Mouse (Mus musculus) Patski (cell line): Measurements from ENCODE around the gene Tsc22d4. TPM values are rescaled to one million over a fixed set of nuclear protein-coding genes. Genes with fewer than 3 reads are reported as not detected.

Experiments used
- ATAC-seq: fragments of 100-300 bp; one replicate; pipeline ENCODE4 v1.8.0; 2021
- CTCF ChIA-PET: fragments of 350-600 bp; sonication (Branson Sonifier 250); formaldehyde crosslinking; loops from one replicate; lab custom pipeline; 2022; ENCODE audit warnings: inconsistent platforms; lab: Charles Lee
- POLR2A ChIA-PET: fragments of 350-600 bp; sonication (Branson Sonifier 250); formaldehyde crosslinking; loops from one replicate; lab custom pipeline; 2022; ENCODE audit warnings: antibody characterized with exemption, inconsistent platforms; lab: Charles Lee
- DNase-seq: peaks from one replicate; pipeline ENCODE4 v3.0.0-alpha.2; 2011; ENCODE audit warnings: low read depth, low spot score
- H3K27me3 ChIP-seq: fragments of 371-371 bp; one replicate; pipeline ENCODE4 v1.5.1; 2021
- CTCF ChIP-seq: fragments of 100-300 bp; IDR thresholded peaks from one replicate; pipeline ENCODE4 v1.5.1; 2021
- in situ Hi-C: fragments of 300-500 bp; cut with MboI; formaldehyde crosslinking; loops from 3 replicates; pipeline ENCODE4 v1.11.1; 2018; ENCODE audit warnings: low pct_unique_long_range_greater_than_20kb, mixed read lengths
- polyA plus RNA-seq: library from polyadenylated mRNA; unstranded; gene quantifications from one replicate; pipeline ENCODE4 v1.2.3, GENCODE M21; 2021

Tsc22d4 gene
- polyA plus RNA-seq, result 154 TPM

DNA sequence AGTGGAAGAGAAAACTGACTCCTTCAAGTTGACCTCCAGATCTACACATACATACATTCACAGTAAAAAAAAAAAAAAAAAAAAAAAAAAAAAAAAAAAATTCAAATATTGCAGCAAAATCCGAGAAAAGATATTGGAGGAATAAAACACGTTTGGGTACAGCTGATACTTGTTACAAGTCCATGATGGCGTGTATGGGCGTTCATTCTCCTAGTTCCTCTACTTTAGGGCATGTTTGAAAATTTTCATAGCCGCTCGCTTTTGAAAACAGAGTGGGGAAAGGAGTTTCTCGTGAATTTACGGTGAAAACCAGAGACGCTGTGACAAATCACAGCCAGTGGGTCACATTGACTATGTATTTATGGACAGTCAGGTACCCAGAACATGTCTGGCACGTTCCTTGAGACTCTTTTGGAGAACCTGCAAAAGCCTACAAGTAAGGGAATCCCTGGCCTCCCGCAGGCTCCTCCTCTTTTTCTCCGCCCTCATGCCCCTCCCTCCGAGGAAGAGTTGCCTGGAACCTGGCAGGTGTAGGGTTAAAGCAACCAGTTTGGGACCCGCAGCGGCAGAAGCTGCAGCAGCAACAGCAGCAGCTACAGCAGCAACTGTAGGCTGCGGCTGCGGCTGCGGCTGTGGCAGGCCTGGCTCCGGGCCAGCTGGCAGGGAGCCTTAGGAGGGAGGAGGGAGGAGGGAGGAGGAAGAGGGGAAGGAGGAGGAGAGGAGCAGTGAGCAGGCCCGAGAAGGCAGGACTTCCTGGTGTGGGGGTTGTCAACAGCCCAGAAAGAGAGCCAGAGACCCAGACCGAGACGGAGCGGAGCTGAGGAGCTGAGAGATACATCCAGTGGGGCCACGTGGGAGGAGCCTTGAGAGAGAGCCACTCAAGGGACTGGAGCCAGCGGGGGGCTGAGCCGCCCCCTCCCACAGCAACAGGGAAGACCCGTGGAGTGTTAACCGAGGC is at the start of gene Tsc22d4:
Tsc22d4 (plus strand) TSS at position 517 of the 958 bp plus-strand sequence.
- DNase-seq, result peak; percentile 81
- CTCF ChIA-PET, result interaction anchor here (0.8 to 1.7 kb wide), 4 partner anchors 14 to 87 kb away, joined by 3 to 9 read pairs (median 4); no protein-coding TSS in a partner anchor
- no peak for TF ChIP-seq CTCF
- H3K27me3 ChIP-seq, result no peaks in the 10 kb centered on the region
- ATAC-seq, result peak; percentile 77
- POLR2A ChIA-PET, result interaction anchor here (0.7 to 1.4 kb wide), 3 partner anchors 61 to 118 kb away, joined by 3 to 6 read pairs (median 3); partner anchors contain the start of gene Agfg2
- in situ Hi-C loops, result no loop called here

DNA sequence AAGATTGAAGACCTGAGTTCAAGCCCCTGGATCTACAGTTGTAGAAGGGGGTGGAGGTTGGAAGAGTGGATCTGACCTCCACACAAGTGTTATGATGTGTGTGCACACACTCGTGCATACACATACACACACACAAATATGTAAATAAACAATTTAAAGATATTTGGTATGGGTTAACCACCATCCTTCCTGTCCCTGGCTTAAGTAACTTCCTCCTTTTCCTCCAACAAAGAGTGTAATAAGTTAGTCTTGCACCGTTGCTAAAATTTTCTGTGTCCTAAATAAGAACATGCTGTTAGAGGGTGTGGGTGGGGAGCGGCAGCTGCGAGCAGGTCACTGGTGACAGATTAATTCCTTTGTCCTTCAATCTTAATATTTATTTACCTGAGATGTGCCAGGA is 49.6 kb upstream of the Tsc22d4 start:
- ATAC-seq (no peak), DNase-seq (no peak)
- in situ Hi-C loops, result loop anchor here (5.0 kb wide), 1 partner anchor 36 kb away; no protein-coding TSS in a partner anchor
- no peak for TF ChIP-seq CTCF
- POLR2A ChIA-PET, result interaction anchor here (0.6 to 0.7 kb wide), 2 partner anchors 117 to 1333 kb away, joined by 3 to 7 read pairs; no protein-coding TSS in a partner anchor
- H3K27me3 ChIP-seq, result no peaks in the 10 kb centered on the region
- CTCF ChIA-PET, result interaction anchor here (1.9 kb wide), 1 partner anchor 11 kb away, joined by 4 read pairs; no protein-coding TSS in a partner anchor

- no peak for TF ChIP-seq CTCF
- DNase-seq (no peak), ATAC-seq (no peak)
- in situ Hi-C loops, result loop anchor here (5.0 kb wide), 1 partner anchor 33 kb away; no protein-coding TSS in a partner anchor
- CTCF ChIA-PET, result no interaction called here
- POLR2A ChIA-PET, result no interaction called here
- no peaks in the 10 kb centered on the region for H3K27me3 ChIP-seq
Observed at GRCm38 (mm10) chr5:137699080-137699479, 46.5 kb upstream of the Tsc22d4 start.

GRCm38 (mm10) chr5:137699850-137700249 is 45.7 kb upstream of the Tsc22d4 start:
- in situ Hi-C loops, result loop anchor here (5.0 kb wide), 1 partner anchor 32 kb away; no protein-coding TSS in a partner anchor
- CTCF ChIA-PET, result no interaction called here
- no peaks in the 10 kb centered on the region for H3K27me3 ChIP-seq
- no peak for TF ChIP-seq CTCF
- DNase-seq, result no peak
- POLR2A ChIA-PET, result interaction anchor here (1.0 kb wide), 1 partner anchor 14 kb away, joined by 3 read pairs; no protein-coding TSS in a partner anchor
- ATAC-seq, result no peak

DNA sequence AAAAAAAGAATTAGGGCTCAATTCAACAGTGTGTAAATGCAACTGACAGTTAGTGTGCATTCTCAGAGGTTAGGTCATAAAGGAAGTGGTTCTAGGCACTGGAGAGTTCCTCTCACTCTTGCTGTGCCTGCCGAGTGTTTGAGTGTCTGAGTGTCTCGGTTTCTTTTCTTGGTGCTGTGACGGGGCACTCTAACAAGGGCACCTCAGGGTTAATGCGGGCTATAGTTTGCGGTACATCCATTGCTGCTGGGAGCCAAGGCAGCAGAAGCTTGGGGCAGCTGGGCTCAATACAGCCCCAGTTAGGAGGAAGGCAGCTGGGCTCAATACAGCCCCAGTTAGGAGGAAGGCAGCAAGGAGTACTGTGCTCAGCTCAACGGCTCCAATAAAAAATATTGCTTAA is 40.3 kb upstream of the Tsc22d4 start:
- in situ Hi-C loops, result no loop called here
- ATAC-seq (no peak), DNase-seq (no peak)
- TF ChIP-seq CTCF, result no peak
- no peaks in the 10 kb centered on the region for H3K27me3 ChIP-seq
- ChIA-PET CTCF (no interaction called here), POLR2A (no interaction called here)

DNA sequence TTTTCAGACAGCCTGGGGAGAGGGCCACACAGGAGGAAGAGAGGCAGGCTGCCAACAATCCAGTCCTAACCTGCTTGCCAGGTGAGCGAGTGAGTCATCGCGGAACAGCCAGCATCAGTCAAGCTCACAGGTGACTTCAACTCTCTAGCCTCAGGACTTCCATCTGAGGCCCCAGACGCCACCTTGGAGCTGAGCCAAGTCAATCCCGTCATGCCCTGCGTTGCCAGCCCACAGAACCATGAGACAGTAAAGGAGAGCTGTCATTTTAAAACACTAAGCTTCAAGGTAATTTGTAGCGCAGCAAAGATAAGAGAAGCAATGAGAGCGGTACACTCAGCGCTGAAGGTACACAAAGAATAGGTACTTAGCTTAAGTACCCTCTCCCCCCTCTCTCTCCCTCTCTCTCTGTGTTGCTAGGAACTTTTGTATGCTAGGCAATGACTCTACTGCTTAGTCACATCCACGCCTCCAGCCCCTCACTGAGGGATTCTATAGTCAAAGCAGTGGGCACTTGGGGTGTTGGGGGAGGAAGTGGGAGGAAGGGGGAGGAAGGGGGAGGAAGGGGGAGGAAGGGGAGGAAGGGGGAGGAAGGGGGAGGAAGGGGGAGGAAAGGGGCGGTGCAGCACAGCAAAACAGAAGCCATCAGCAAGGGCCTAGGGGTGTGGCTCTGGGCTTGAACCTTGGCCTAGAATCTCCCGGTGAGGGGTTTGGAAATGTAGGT is 38.5 kb upstream of the Tsc22d4 start:
- no peak for ATAC-seq
- ChIA-PET POLR2A (interaction anchor here (0.5 kb wide), 1 partner anchor 30 kb away, joined by 5 read pairs; no protein-coding TSS in a partner anchor), CTCF (interaction anchor here (0.6 to 1.1 kb wide), 5 partner anchors 11 to 117 kb away, joined by 3 to 4 read pairs (median 3); no protein-coding TSS in a partner anchor)
- in situ Hi-C loops, result no loop called here
- no peaks in the 10 kb centered on the region for H3K27me3 ChIP-seq
- no peak for TF ChIP-seq CTCF
- DNase-seq, result no peak

GRCm38 (mm10) chr5:137713454-137713853 is 32.1 kb upstream of the Tsc22d4 start:
- TF ChIP-seq CTCF, result no peak
- ATAC-seq, result no peak
- ChIA-PET CTCF (interaction anchor here (1.7 kb wide), 1 partner anchor 15 kb away, joined by 3 read pairs; no protein-coding TSS in a partner anchor), POLR2A (no interaction called here)
- H3K27me3 ChIP-seq, result no peaks in the 10 kb centered on the region
- in situ Hi-C loops, result no loop called here
- no peak for DNase-seq

DNA sequence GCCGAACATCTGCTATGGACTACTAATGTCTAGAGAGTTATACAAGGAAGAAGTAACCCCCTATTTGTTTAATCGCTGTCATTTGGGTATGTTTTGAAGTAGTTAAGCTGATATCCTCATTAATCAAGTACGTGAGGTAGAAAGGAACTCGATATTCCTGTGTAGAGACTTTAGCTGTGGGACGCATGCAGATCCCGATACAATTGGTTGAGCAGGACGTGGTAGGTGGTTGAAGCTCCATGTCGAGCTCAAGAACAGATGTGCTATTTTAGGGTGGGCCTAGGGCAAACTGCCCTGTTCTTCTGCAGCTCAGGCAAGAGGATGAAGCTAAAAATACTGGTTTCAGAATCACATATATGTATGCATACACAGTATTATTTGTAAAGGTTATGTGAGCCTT is 29.8 kb upstream of the Tsc22d4 start:
- DNase-seq (no peak), ATAC-seq (no peak)
- H3K27me3 ChIP-seq, result no peaks in the 10 kb centered on the region
- CTCF ChIA-PET, result interaction anchor here (1.0 to 1.3 kb wide), 2 partner anchors 23 to 58 kb away, joined by 3 to 4 read pairs; no protein-coding TSS in a partner anchor
- in situ Hi-C loops, result no loop called here
- POLR2A ChIA-PET, result no interaction called here
- no peak for TF ChIP-seq CTCF

DNA sequence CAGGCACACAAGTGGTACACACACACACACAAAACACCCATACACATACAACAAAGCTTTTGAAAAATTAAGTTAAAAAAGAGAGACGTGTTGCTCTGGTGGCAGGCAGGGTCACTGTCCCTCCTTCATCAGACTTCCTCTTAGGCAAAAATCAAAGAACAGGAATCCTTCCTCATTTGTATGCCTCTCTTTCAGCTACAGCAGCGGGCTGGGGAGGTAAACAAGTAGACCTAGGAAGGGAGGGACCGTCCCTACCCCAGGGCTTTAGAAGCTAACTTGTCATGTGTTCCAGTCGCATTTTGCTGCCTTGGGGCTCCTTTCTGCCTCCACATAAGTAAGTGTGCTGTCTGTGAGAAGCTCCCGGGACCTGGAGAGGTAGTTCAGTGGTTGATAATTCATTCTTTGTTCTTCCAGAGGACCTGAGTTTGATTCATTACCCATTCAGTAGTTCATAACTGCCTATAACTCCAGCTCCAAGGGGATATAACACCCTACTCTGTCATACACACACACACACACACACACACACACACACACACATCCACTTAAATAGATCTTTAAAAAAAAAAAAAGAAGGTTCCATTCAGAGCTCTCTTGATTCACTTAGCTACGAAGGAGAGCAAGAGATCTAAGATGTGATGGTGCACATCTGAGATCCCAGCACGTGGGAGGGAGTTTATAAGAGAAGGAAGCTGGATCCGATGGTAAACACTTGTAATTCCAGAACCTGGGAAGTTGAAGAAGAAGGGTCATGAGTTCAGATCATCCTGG is 27.3 kb upstream of the Tsc22d4 start:
- ChIA-PET CTCF (interaction anchor here (1.2 to 1.8 kb wide), 5 partner anchors 11 to 61 kb away, joined by 3 to 4 read pairs (median 3); no protein-coding TSS in a partner anchor), POLR2A (no interaction called here)
- DNase-seq, result no peak
- no peaks in the 10 kb centered on the region for H3K27me3 ChIP-seq
- no peak for TF ChIP-seq CTCF
- in situ Hi-C loops, result no loop called here
- no peak for ATAC-seq
